Mouse (Mus musculus): Measurements from ENCODE around the gene Nras. TPM values are rescaled to one million over a fixed set of nuclear protein-coding genes. Genes with fewer than 3 reads are reported as not detected.

Gene Nras
- total RNA-seq, 2 experiments from 2014 or later: 74.9 to 78.8 TPM

DNA sequence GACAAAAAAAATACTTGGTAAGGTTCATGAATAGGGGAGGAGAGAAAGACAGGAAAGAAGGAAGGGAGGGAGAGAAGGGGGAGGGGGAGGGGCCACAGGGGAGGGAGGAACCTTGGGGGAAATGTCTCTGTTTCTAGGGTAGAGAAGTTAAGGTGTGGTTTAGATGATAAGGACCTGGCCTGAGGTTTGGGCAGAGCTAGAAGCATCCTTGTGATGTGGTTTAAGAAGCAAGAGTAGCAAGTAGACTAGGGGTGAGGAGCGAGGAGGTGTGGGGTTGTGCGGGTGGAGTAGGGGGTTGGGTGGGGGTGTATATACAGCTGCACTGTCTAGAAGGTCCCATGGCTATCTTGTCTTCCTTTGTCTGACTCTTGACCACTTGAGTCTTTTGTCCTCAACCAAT, 33.7 kb downstream of the Nras start:
- DNase-seq (ENCODE audit: extremely low spot score in 1 of 2, low spot score in 1 of 2): no peak

DNA sequence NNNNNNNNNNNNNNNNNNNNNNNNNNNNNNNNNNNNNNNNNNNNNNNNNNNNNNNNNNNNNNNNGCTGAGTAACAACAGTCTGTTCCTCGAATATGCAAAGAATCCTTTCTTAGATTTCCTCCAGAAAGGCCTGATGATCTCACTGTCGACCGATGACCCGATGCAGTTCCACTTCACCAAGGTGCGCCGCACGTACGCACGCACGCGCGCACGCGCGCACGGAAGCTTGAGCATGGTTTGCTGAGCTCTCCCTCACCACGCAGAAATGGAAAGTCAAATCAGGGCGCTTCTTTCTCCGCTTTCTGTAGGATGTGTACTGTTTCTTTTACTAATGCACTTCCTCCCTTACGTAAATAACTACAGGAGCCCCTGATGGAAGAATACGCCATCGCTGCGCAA, 40.6 kb downstream of the Nras start:
- DNase-seq (ENCODE audit: extremely low spot score in 1 of 2, low spot score in 1 of 2): no peak

- DNase-seq (ENCODE audit: extremely low spot score in 1 of 2, low spot score in 1 of 2): no peak
Observed at GRCm38 (mm10) chr3:103099667-103100066, 41.6 kb downstream of the Nras start.

GRCm38 (mm10) chr3:103100735-103101134, 42.6 kb downstream of the Nras start:
- no peak for DNase-seq (ENCODE audit: extremely low spot score in 1 of 2, low spot score in 1 of 2)

- DNase-seq (ENCODE audit: extremely low spot score in 1 of 2, low spot score in 1 of 2): no peak
Observed at GRCm38 (mm10) chr3:103101194-103101593, 43.1 kb downstream of the Nras start.

DNA sequence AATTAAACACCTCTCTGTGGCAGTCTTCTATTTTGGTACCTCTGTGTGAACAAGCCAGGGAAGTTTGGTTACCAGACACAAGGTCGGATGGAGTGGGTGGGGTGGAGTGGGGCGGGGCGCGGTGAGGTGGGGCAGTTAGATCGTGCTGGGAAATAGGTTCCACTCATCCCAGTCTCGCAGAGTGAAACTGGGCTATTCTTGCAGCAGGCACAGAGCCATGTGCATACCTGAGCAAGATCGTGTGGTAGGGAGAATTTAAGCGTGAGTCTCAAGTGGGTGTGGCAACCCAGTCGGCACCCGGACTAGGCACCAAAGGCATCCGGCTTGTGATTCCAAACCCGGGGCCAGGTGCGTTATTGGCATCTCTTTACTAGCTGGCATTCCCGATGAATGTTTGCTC, 43.8 kb downstream of the Nras start:
- DNase-seq (ENCODE audit: extremely low spot score in 1 of 2, low spot score in 1 of 2): no peak

GRCm38 (mm10) chr3:103102454-103103390, 44.6 kb downstream of the Nras start, which contains the start of gene Dennd2c:
Dennd2c (plus strand) TSS chr3:103102604.
- peak; percentile 42 to 59 for DNase-seq (ENCODE audit: extremely low spot score in 1 of 2, low spot score in 1 of 2)

GRCm38 (mm10) chr3:103107565-103108240, 49.6 kb downstream of the Nras start:
- DNase-seq (ENCODE audit: extremely low spot score in 1 of 2, low spot score in 1 of 2): no peak

- no peak for DNase-seq (ENCODE audit: extremely low spot score in 1 of 2, low spot score in 1 of 2)
Observed at GRCm38 (mm10) chr3:103112216-103112615, 54.1 kb downstream of the Nras start.

Other genes starting within 250 kb of the Nras start
- not detected for gene Sycp1, start 122.2 kb upstream of the Nras start, total RNA-seq (2021)
- gene Nr1h5, start 94.2 kb upstream of the Nras start, total RNA-seq (2021): not detected
- 10 to 100 TPM; 68.5 to 69.8 TPM for gene Sike1, start 62.6 kb upstream of the Nras start, total RNA-seq (2021)
- 100 to 1,000 TPM; 247 to 252 TPM for gene Csde1, start 37.9 kb upstream of the Nras start, total RNA-seq (2021)
- not detected for gene Ampd1, start 15.7 kb downstream of the Nras start, total RNA-seq (2021)
- under 1 TPM; 0.30 to 0.73 TPM for gene Dennd2c, start 44.3 kb downstream of the Nras start, total RNA-seq (2021)
- gene Bcas2, start 113.4 kb downstream of the Nras start, total RNA-seq (2021): 10 to 100 TPM; 64.6 to 67.7 TPM
- gene Trim33, start 221.0 kb downstream of the Nras start, total RNA-seq (2021): 10 to 100 TPM; 48.0 to 56.1 TPM

All from layer of hippocampus, postnatal 25 days (tissue).